Mouse (Mus musculus) stomach, embryonic 16.5 days (tissue): ENCODE data around the gene Ankrd34c. TPM values are rescaled to one million over a fixed set of nuclear protein-coding genes. Genes with fewer than 3 reads are reported as not detected.

Source experiments
- ATAC-seq: fragments of 200-750 bp; cut with Nextera tagmentation; 2 replicates; pipeline ENCODE4 v1.8.0; 2017; ENCODE audit warnings: moderate number of reproducible peaks, moderate TSS enrichment; ENCODE audit not compliant: insufficient read depth, low FRiP score
- H3K27ac ChIP-seq: fragments of 300-500 bp; sonication (generic); 2 replicates; pipeline ENCODE4 v1.5.1; 2014; ENCODE audit warnings: low read length
- H3K27me3 ChIP-seq: fragments of 300-500 bp; sonication (generic); 2 replicates; pipeline ENCODE4 v1.6.1; 2014; ENCODE audit warnings: low read length, control low read depth, mixed read lengths; ENCODE audit not compliant: control insufficient read depth, insufficient read depth
- H3K36me3 ChIP-seq: fragments of 300-500 bp; sonication (generic); 2 replicates; pipeline ENCODE4 v1.6.1; 2014; ENCODE audit warnings: low read length; ENCODE audit not compliant: control insufficient read depth, insufficient read depth
- H3K4me1 ChIP-seq: fragments of 300-500 bp; sonication (generic); 2 replicates; pipeline ENCODE4 v1.6.1; 2014; ENCODE audit warnings: low read length, control low read depth, mixed read lengths; ENCODE audit not compliant: control insufficient read depth, insufficient read depth
- H3K4me2 ChIP-seq: fragments of 300-500 bp; sonication (generic); 2 replicates; pipeline ENCODE4 v1.6.1; 2014; ENCODE audit warnings: low read depth, low read length, mixed read lengths
- H3K4me3 ChIP-seq: fragments of 300-500 bp; sonication (generic); replicated peaks from 2 replicates; pipeline ENCODE4 v1.5.1; 2014; ENCODE audit warnings: mild to moderate bottlenecking, low read length
- H3K9ac ChIP-seq: fragments of 300-500 bp; sonication (generic); 2 replicates; pipeline ENCODE4 v1.6.1; 2014; ENCODE audit warnings: low read length
- H3K9me3 ChIP-seq: fragments of 300-500 bp; sonication (generic); replicated peaks from 2 replicates; pipeline ENCODE4 v1.6.1; 2016; ENCODE audit warnings: low read length, control low read depth; ENCODE audit not compliant: control insufficient read depth
- WGBS: fragments of 180-500 bp; shearing (Covaris S2); extraction: QIAGEN DNeasy Blood & Tissue Kit; methylation state at CpG from one replicate; pipeline ENCODE4 v1.1.7; 2014; 5-methylcytosine and 5-hydroxymethylcytosine counted together
- polyA plus RNA-seq: library from polyadenylated mRNA; unstranded; fragments of >200 nt; fragmentation: Nextera tagmentation; extraction: Ambion mirVana; gene quantifications from 2 replicates; pipeline ENCODE4 v1.2.1, GENCODE M21; 2015

Gene Ankrd34c
- polyA plus RNA-seq, 1 experiment from 2014 or later = not detected

DNA sequence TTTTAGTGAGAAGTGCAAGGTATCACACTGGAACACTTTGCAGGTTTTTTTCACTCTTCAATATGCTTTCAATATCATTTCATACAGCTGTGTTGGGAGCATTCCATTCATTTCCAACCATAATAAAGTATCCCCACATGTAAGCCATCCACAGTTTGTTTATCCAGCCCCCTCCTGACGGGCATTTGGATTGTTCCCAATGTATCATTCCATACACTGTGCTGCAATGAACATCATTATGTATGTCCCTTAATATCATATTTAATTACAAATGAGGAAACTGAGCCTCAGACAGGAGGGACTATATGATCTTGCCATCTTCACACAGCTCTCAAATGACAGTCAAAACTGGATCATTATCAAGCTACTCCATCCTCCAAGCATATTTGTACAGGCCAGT, 49.1 kb downstream of the Ankrd34c start:
- ATAC-seq = no peak
- no peak overlapping the region for H3K27ac ChIP-seq
- H3K9me3 ChIP-seq = no peaks in the 10 kb centered on the region
- H3K4me3 ChIP-seq = no peak overlapping the region
- H3K27me3 ChIP-seq = no peaks in the 10 kb centered on the region
- 41% methylated on average over 1 of the region's 1 CpGs for WGBS
- no peak overlapping the region for H3K9ac ChIP-seq
- H3K36me3 ChIP-seq = no peaks in the 10 kb centered on the region
- no peaks in the 10 kb centered on the region for H3K4me1 ChIP-seq
- H3K4me2 ChIP-seq = no peak overlapping the region

DNA sequence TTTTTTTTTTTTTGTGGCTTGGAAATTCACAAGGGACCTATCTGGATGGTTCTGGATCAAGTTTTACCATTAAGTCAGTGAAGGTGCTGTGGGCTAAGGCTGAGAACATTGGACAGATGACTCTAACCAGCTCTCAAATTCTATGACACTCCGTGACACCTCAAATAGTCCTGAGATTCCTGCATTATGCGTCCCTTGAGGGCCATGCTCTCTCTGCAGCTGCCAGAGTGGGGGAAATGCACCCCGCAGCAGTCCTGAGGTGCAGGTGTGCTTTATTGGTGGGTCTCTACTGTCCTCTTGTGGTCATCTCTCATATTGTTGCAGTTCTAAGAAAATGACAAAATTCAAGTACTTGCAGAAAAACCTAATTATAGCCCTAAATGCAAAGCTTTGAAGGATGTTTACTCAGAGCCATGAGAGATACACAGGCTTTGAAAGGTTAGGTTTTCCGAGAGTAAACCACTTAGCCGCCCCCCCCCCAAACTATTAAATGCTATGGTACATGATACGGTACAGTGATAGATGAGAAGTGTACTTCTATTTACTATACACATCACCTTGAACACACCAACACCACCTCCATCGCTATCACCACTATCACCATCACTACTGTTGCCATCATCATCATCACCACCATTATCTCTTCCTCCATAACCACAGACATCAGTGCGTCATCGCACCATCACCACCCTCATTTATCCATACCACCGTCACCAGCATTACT, 50.6 kb downstream of the Ankrd34c start:
- no peak overlapping the region for H3K9ac ChIP-seq
- H3K9me3 ChIP-seq = no peaks in the 10 kb centered on the region
- H3K27me3 ChIP-seq = no peaks in the 10 kb centered on the region
- no peak overlapping the region for H3K4me3 ChIP-seq
- no peak overlapping the region for H3K4me2 ChIP-seq
- no peaks in the 10 kb centered on the region for H3K4me1 ChIP-seq
- H3K27ac ChIP-seq = no peak overlapping the region
- 51% methylated on average over 10 of the region's 10 CpGs for WGBS
- ATAC-seq = no peak
- no peaks in the 10 kb centered on the region for H3K36me3 ChIP-seq

DNA sequence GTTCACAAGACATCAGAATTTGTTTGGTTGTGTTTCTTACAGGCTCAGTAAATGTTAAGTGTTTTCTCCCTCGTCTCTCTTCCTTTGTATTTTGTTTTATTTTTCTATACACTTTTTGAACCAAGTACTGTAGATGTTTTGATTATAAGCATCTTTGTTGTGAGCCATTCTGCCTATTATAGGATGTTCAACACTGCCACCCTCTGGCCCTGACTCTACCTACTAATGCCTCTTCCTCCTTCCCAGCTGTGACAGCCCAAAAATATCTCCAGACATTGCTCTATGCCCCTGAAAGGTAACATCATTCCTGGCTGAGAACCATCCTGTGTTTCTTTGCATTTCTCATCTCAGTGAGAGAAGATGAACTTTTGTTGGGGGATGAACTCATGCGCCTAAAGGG, 52.0 kb downstream of the Ankrd34c start:
- Histone ChIP-seq H3K4me2 (no peak overlapping the region), H3K27me3 (no peaks in the 10 kb centered on the region)
- WGBS = 54% methylated on average over 2 of the region's 2 CpGs

DNA sequence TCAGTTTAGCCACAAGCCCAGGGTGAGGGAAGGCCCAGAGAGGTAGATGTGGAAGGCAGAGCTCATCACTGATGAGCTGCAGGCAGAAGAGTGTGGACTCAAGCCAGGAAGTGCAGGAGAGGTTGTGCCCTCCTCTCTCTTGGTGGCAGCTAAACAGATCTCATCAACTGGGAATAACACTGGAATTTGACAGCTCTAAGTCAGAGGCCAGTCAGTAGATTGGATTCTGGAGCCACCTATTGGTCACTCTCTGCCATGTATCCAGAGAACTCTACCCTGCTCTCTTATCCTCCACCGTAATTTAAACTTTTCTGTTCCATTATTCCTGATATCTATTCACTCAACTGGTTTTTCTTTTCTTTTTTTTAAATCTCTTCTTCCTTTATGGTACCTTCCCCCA, 59.3 kb downstream of the Ankrd34c start:
- 47% methylated on average over 1 of the region's 1 CpGs for WGBS
- no peak; the same call in 1 of the 2 replicates for ATAC-seq
- Histone ChIP-seq H3K36me3 (no peaks in the 10 kb centered on the region), H3K9ac (no peak overlapping the region), H3K4me2 (no peak overlapping the region), H3K9me3 (no peaks in the 10 kb centered on the region), H3K4me1 (no peaks in the 10 kb centered on the region), H3K27ac (no peak overlapping the region), H3K4me3 (no peak overlapping the region), H3K27me3 (no peaks in the 10 kb centered on the region)

More for the DNA sequence above, 52.0 kb downstream of the Ankrd34c start:
- no peak overlapping the region for H3K27ac ChIP-seq
- H3K9me3 ChIP-seq = no peaks in the 10 kb centered on the region
- no peak overlapping the region for H3K4me3 ChIP-seq
- no peaks in the 10 kb centered on the region for H3K4me1 ChIP-seq
- H3K36me3 ChIP-seq = no peaks in the 10 kb centered on the region
- ATAC-seq = no peak
- H3K9ac ChIP-seq = no peak overlapping the region

Other genes with a start within 250 kb of the Ankrd34c start
- 0.06 TPM in 1 of 2 replicates, not detected in the other for gene Minar1, start 115.3 kb downstream of the Ankrd34c start, polyA plus RNA-seq
- 165 and 184 TPM in 2 replicates for gene Tmed3, start 33.4 kb downstream of the Ankrd34c start, polyA plus RNA-seq
- 0.48 and 0.82 TPM in 2 replicates for gene Rasgrf1, start 171.4 kb upstream of the Ankrd34c start, polyA plus RNA-seq